Mouse (Mus musculus) liver, postnatal 0 days (tissue): Measurements from ENCODE around the gene Cyp8b1.

Experiments
- CTCF ChIP-seq: sonication (generic); IDR thresholded peaks from 2 replicates; pipeline ENCODE4 v1.5.1; 2016; ENCODE audit warnings: antibody characterized with exemption, low read depth
- EP300 ChIP-seq: IDR thresholded peaks from 2 replicates; pipeline ENCODE4 v1.6.1; 2016; ENCODE audit warnings: antibody characterized with exemption, low read depth, mild to moderate bottlenecking

DNA sequence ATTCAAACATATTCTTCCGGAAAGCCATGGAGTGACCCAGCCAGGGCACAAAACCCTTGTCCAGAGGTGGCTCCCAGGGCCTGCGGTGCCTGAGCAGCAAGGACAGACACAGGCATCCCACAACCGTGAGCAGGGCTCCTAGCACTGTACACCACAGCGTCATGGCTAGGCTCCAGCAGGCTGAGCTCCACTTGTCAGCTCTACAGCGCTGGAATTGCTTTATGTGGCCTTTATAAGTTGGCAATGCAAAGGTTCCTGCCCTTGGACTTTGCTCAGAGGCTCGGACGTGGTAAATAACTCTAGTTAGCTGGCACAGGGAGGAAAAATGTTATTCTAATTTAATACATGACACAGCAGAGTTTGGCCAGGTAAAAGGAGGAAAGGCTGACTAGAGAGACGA lies at the start of gene Cyp8b1:
- TF ChIP-seq CTCF (no peak), EP300 (peak; percentile 63)
